Mouse (Mus musculus) cerebellum, postnatal 4 days (tissue): Measurements from ENCODE around the gene Dpp9.

Experiments
- DNase-seq, 2 experiments: peaks; one replicate each; pipeline ENCODE4 v3.0.0; 2022; ENCODE audit warnings: low spot score in 2 of 2, mixed read lengths in 1 of 2

Gene Dpp9

GRCm38 (mm10) chr17:56229943-56230342, 11.2 kb upstream of the Dpp9 start:
- DNase-seq, result no peak

GRCm38 (mm10) chr17:56226566-56226965, 7.9 kb upstream of the Dpp9 start:
- no peak for DNase-seq

- no peak for DNase-seq
Observed at GRCm38 (mm10) chr17:56224916-56225315, 6.2 kb upstream of the Dpp9 start.

- DNase-seq, result no peak
Observed at GRCm38 (mm10) chr17:56219805-56220204, 1.1 kb upstream of the Dpp9 start.

- DNase-seq, result no peak
Observed at GRCm38 (mm10) chr17:56219251-56219650, 546 bp upstream of the Dpp9 start.

GRCm38 (mm10) chr17:56217670-56218069, 1.0 kb downstream of the Dpp9 start:
- no peak for DNase-seq

- no peak for DNase-seq
Observed at GRCm38 (mm10) chr17:56214229-56214628, 4.5 kb downstream of the Dpp9 start.

- DNase-seq, result no peak
Observed at GRCm38 (mm10) chr17:56212676-56213075, 6.0 kb downstream of the Dpp9 start.

GRCm38 (mm10) chr17:56211090-56211489, 7.6 kb downstream of the Dpp9 start:
- DNase-seq, result no peak

- no peak for DNase-seq
Observed at GRCm38 (mm10) chr17:56208821-56209220, 9.9 kb downstream of the Dpp9 start.

GRCm38 (mm10) chr17:56207963-56208530, 10.7 kb downstream of the Dpp9 start:
- no peak for DNase-seq

GRCm38 (mm10) chr17:56206986-56207674, 11.6 kb downstream of the Dpp9 start:
- DNase-seq, result no peak

- DNase-seq, result no peak
Observed at GRCm38 (mm10) chr17:56206276-56206884, 12.3 kb downstream of the Dpp9 start.

GRCm38 (mm10) chr17:56203729-56204128, 15.0 kb downstream of the Dpp9 start:
- DNase-seq, result no peak

- DNase-seq, result no peak
Observed at GRCm38 (mm10) chr17:56202476-56202875, 16.2 kb downstream of the Dpp9 start.

GRCm38 (mm10) chr17:56201642-56202041, 17.1 kb downstream of the Dpp9 start:
- DNase-seq, result no peak

GRCm38 (mm10) chr17:56200586-56200985, 18.1 kb downstream of the Dpp9 start:
- DNase-seq, result no peak

GRCm38 (mm10) chr17:56196860-56197259, 21.8 kb downstream of the Dpp9 start:
- DNase-seq, result no peak

- DNase-seq, result no peak
Observed at GRCm38 (mm10) chr17:56194765-56195164, 23.9 kb downstream of the Dpp9 start.

- no peak for DNase-seq
Observed at GRCm38 (mm10) chr17:56194357-56194756, 24.3 kb downstream of the Dpp9 start.

GRCm38 (mm10) chr17:56191266-56191665, 27.4 kb downstream of the Dpp9 start:
- no peak for DNase-seq

- DNase-seq, result peak in 1 of 2 experiments; percentile 42
Observed at GRCm38 (mm10) chr17:56185281-56186141, 33.2 kb downstream of the Dpp9 start.
